Mouse (Mus musculus) stomach, embryonic 16.5 days (tissue): ENCODE measurements around the gene Lypd6b. TPM values are rescaled to one million over a fixed set of nuclear protein-coding genes. Genes with fewer than 3 reads are reported as not detected.

Experiments
- ATAC-seq: fragments of 200-750 bp; cut with Nextera tagmentation; 2 replicates; pipeline ENCODE4 v1.8.0; 2017; ENCODE audit warnings: moderate number of reproducible peaks, moderate TSS enrichment; ENCODE audit not compliant: insufficient read depth, low FRiP score
- H3K27ac ChIP-seq: fragments of 300-500 bp; sonication (generic); 2 replicates; pipeline ENCODE4 v1.5.1; 2014; ENCODE audit warnings: low read length
- H3K27me3 ChIP-seq: fragments of 300-500 bp; sonication (generic); 2 replicates; pipeline ENCODE4 v1.6.1; 2014; ENCODE audit warnings: low read length, control low read depth, mixed read lengths; ENCODE audit not compliant: control insufficient read depth, insufficient read depth
- H3K36me3 ChIP-seq: fragments of 300-500 bp; sonication (generic); 2 replicates; pipeline ENCODE4 v1.6.1; 2014; ENCODE audit warnings: low read length; ENCODE audit not compliant: control insufficient read depth, insufficient read depth
- H3K4me1 ChIP-seq: fragments of 300-500 bp; sonication (generic); 2 replicates; pipeline ENCODE4 v1.6.1; 2014; ENCODE audit warnings: low read length, control low read depth, mixed read lengths; ENCODE audit not compliant: control insufficient read depth, insufficient read depth
- H3K4me2 ChIP-seq: fragments of 300-500 bp; sonication (generic); 2 replicates; pipeline ENCODE4 v1.6.1; 2014; ENCODE audit warnings: low read depth, low read length, mixed read lengths
- H3K4me3 ChIP-seq: fragments of 300-500 bp; sonication (generic); replicated peaks from 2 replicates; pipeline ENCODE4 v1.5.1; 2014; ENCODE audit warnings: mild to moderate bottlenecking, low read length
- H3K9ac ChIP-seq: fragments of 300-500 bp; sonication (generic); 2 replicates; pipeline ENCODE4 v1.6.1; 2014; ENCODE audit warnings: low read length
- H3K9me3 ChIP-seq: fragments of 300-500 bp; sonication (generic); replicated peaks from 2 replicates; pipeline ENCODE4 v1.6.1; 2016; ENCODE audit warnings: low read length, control low read depth; ENCODE audit not compliant: control insufficient read depth
- WGBS: fragments of 180-500 bp; shearing (Covaris S2); extraction: QIAGEN DNeasy Blood & Tissue Kit; methylation state at CpG from one replicate; pipeline ENCODE4 v1.1.7; 2014; 5-methylcytosine and 5-hydroxymethylcytosine counted together
- polyA plus RNA-seq: library from polyadenylated mRNA; unstranded; fragments of >200 nt; fragmentation: Nextera tagmentation; extraction: Ambion mirVana; gene quantifications from 2 replicates; pipeline ENCODE4 v1.2.1, GENCODE M21; 2015

Gene Lypd6b
- polyA plus RNA-seq: 20.8 and 26.4 TPM in 2 replicates

GRCm38 (mm10) chr2:49787376-49788050 lies at the start of gene Lypd6b:
Gene Lypd6b, plus strand, starts transcription at chr2:49787688.
- Histone ChIP-seq H3K9ac (peak within 1 kb of the TSS; percentile 85), H3K27me3 (no peaks in the 10 kb centered on the region; the same call in 1 of the 2 replicates), H3K4me1 (peaks cover 9% of the 10 kb centered on the region; the same call in 1 of the 2 replicates), H3K4me3 (peak within 1 kb of the TSS; percentile 68), H3K27ac (peak within 1 kb of the TSS; percentile 39), H3K36me3 (no peaks in the 10 kb centered on the region), H3K4me2 (peak within 1 kb of the TSS; percentile 94), H3K9me3 (no peaks in the 10 kb centered on the region)
- WGBS: under 1% methylated on average over 78 of the region's 79 CpGs
- peak; percentile 88 for ATAC-seq

GRCm38 (mm10) chr2:49739046-49739445 lies 48.4 kb upstream of the Lypd6b start:
- Histone ChIP-seq H3K4me1 (peaks cover 16% of the 10 kb centered on the region), H3K27me3 (no peaks in the 10 kb centered on the region), H3K36me3 (no peaks in the 10 kb centered on the region), H3K9me3 (no peaks in the 10 kb centered on the region), H3K27ac (peak overlapping the region; percentile 36), H3K4me2 (no peak overlapping the region), H3K9ac (no peak overlapping the region), H3K4me3 (no peak overlapping the region)
- 38% methylated on average over 5 of the region's 5 CpGs for WGBS
- ATAC-seq: peak; percentile 76; the same call in 1 of the 2 replicates

DNA sequence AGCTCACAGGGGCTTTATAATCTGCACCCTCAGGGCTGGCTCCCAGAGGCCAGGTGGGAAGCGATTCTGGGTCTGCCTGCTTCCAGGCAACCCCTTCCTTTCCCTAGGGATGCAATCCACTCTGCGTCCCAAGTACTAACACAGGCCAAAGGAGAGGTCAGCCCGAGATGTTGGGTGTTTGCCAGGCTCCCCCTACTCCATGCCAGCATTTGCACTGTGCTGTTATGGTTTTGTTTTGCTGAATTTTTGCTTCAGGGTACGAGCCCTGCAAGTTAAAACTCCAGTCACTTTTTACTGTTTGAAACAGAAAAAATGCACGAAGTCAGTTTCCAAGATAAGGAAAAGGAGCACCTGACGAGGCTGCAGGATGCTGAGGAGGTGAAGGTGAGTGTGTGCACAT lies 46.5 kb upstream of the Lypd6b start:
- H3K9me3 ChIP-seq: no peaks in the 10 kb centered on the region
- H3K4me2 ChIP-seq: no peak overlapping the region
- no peak overlapping the region for H3K27ac ChIP-seq
- H3K9ac ChIP-seq: no peak overlapping the region; the same call in 1 of the 2 replicates
- H3K36me3 ChIP-seq: no peaks in the 10 kb centered on the region
- 64% methylated on average over 6 of the region's 6 CpGs for whole genome bisulfite sequencing
- H3K27me3 ChIP-seq: no peaks in the 10 kb centered on the region
- ATAC-seq: no peak
- H3K4me3 ChIP-seq: no peak overlapping the region
- H3K4me1 ChIP-seq: peaks cover 31% of the 10 kb centered on the region

- 71% methylated on average over 16 of the region's 16 CpGs for WGBS
- no peak for ATAC-seq
- Histone ChIP-seq H3K9me3 (no peaks in the 10 kb centered on the region), H3K27ac (no peak overlapping the region), H3K4me1 (peaks cover 31% of the 10 kb centered on the region), H3K4me2 (no peak overlapping the region), H3K27me3 (no peaks in the 10 kb centered on the region), H3K36me3 (no peaks in the 10 kb centered on the region), H3K4me3 (no peak overlapping the region), H3K9ac (no peak overlapping the region)
Measured at GRCm38 (mm10) chr2:49741895-49742734, 45.4 kb upstream of the Lypd6b start.

- Histone ChIP-seq H3K9me3 (no peaks in the 10 kb centered on the region), H3K4me3 (no peak overlapping the region), H3K27ac (peak overlapping the region; percentile 43), H3K4me1 (peaks cover 31% of the 10 kb centered on the region), H3K4me2 (no peak overlapping the region), H3K36me3 (no peaks in the 10 kb centered on the region), H3K27me3 (no peaks in the 10 kb centered on the region), H3K9ac (no peak overlapping the region)
- no peak for ATAC-seq
- WGBS: 56% methylated on average over 4 of the region's 4 CpGs
Measured at GRCm38 (mm10) chr2:49742919-49743318, 44.6 kb upstream of the Lypd6b start.

DNA sequence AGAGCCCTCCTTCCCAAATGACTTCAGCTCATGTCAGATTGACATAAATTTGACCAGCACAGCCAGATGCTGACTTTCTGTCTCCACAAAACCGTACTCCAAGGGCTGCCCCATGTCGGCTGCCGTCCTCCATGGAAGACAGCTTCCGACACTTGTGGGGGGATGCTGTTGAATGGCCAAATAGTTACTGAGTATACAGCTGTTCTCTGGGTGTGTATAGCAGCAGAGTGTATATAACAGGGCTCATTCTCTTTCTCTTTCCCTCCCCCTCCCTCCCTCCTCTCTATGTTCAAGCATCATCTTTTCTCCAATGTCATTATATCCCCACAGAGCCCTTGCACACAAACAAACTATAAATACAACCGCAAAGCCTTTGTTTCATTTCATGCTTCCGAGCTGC lies 43.7 kb upstream of the Lypd6b start:
- ATAC-seq: no peak
- Histone ChIP-seq H3K4me2 (peak overlapping the region; percentile 16; the same call in 1 of the 2 replicates), H3K27ac (peak overlapping the region; percentile 21), H3K9ac (no peak overlapping the region), H3K36me3 (no peaks in the 10 kb centered on the region), H3K4me3 (peak overlapping the region; percentile 2; the same call in 1 of the 2 replicates), H3K9me3 (no peaks in the 10 kb centered on the region), H3K27me3 (no peaks in the 10 kb centered on the region), H3K4me1 (peaks cover 28% of the 10 kb centered on the region)
- 43% methylated on average over 6 of the region's 6 CpGs for WGBS

- H3K36me3 ChIP-seq: no peaks in the 10 kb centered on the region
- peak; percentile 58; the same call in 1 of the 2 replicates for ATAC-seq
- no peaks in the 10 kb centered on the region for H3K27me3 ChIP-seq
- no peaks in the 10 kb centered on the region for H3K9me3 ChIP-seq
- WGBS: 44% methylated on average over 11 of the region's 11 CpGs
- H3K27ac ChIP-seq: peak overlapping the region; percentile 21
- no peak overlapping the region for H3K9ac ChIP-seq
- peak overlapping the region; percentile 14; the same call in 1 of the 2 replicates for H3K4me2 ChIP-seq
- peak overlapping the region; percentile 2; the same call in 1 of the 2 replicates for H3K4me3 ChIP-seq
- peaks cover 25% of the 10 kb centered on the region for H3K4me1 ChIP-seq
Measured at GRCm38 (mm10) chr2:49744251-49745093, 43.0 kb upstream of the Lypd6b start.

DNA sequence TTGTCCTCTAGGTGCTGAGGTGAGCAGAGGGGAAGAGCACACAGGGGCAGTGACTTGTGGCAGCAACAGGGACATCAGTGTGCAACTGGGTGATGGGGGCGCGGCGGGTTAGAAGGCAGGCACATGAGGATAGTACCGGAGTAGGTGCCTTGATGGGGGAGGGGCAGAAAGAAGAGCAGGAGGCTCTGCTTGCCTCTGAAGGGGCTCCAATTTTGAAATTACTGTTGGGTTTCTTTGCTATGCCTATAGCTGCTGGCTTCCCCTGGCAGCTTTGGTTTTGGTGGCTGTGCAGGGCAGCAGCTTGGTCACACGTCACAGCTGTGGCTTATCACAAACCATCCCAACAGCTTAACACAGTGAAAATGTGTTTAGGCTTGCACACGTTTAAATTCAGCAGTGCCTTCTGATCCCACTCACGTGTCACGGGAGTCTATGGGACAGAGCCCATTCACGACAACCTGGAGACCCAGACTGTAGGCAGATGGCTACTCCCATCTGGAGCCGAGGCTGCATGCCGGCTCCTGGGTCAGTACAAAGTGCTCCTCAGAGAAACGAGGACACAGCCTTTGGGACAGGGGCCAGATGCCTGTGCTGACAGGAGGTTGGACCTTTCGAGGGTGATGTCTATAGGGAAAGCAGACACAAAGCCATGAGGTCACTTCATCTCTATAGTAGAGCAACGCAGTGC lies 42.2 kb upstream of the Lypd6b start:
- H3K4me2 ChIP-seq: no peak overlapping the region
- no peak for ATAC-seq
- H3K9ac ChIP-seq: no peak overlapping the region
- H3K9me3 ChIP-seq: no peaks in the 10 kb centered on the region
- no peaks in the 10 kb centered on the region for H3K36me3 ChIP-seq
- H3K27ac ChIP-seq: no peak overlapping the region
- WGBS: 58% methylated on average over 14 of the region's 14 CpGs
- H3K27me3 ChIP-seq: no peaks in the 10 kb centered on the region
- peaks cover 29% of the 10 kb centered on the region for H3K4me1 ChIP-seq
- H3K4me3 ChIP-seq: no peak overlapping the region
